Mouse (Mus musculus) adrenal gland, postnatal 14 days (tissue): ENCODE measurements around the gene Pcgf3. TPM values are rescaled to one million over a fixed set of nuclear protein-coding genes. Genes with fewer than 3 reads are reported as not detected.

Source experiments
- DNase-seq: peaks from one replicate; pipeline ENCODE4 v3.0.0; 2021; ENCODE audit warnings: mixed read lengths
- total RNA-seq: library from RNA; stranded (reverse); gene quantifications from 2 replicates; pipeline ENCODE4 v1.2.3, GENCODE M21; 2021

Pcgf3 gene
- total RNA-seq, 1 experiment from 2014 or later: 42.5 TPM

DNA sequence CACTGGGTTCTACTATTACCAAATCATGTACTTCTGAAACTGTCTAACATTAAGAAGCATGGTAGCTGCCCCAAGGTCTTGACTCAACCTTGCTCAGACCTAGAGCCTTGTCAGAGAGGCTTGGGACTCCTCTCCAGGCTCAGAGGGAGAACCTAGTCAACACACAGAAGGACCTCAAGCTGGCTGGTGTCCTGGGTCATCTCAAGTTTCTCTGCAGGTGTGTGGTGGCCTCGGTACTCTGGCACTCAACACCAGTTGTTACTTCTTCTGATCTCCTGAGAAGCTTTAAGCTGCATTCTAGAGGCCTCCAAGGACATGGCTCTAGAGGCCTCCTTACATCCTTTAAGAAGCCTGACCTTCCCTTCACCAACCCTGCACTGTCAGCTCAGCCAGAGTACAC is 93.0 kb downstream of the Pcgf3 start:
- no peak for DNase-seq

Other genes starting within 250 kb of the Pcgf3 start
- 29.9 and 33.0 TPM in 2 replicates for gene Dr1, start 192.3 kb upstream of the Pcgf3 start, total RNA-seq
- 8.7 and 9.7 TPM in 2 replicates for gene Pigg, start 148.6 kb upstream of the Pcgf3 start, total RNA-seq
- 0.19 and 0.37 TPM in 2 replicates for gene Gm42517, start 93.3 kb upstream of the Pcgf3 start, total RNA-seq
- not detected in 2 replicates for gene Pde6b, start 72.8 kb upstream of the Pcgf3 start, total RNA-seq
- 964 and 993 TPM in 2 replicates for gene Atp5k, start 26.8 kb upstream of the Pcgf3 start, total RNA-seq
- gene Mfsd7a, start 12.3 kb upstream of the Pcgf3 start, total RNA-seq: 0.89 and 1.4 TPM in 2 replicates
- gene Cplx1, start 88.8 kb downstream of the Pcgf3 start, total RNA-seq: 3.9 and 8.3 TPM in 2 replicates
- 73.1 and 74.9 TPM in 2 replicates for gene Gak, start 168.5 kb downstream of the Pcgf3 start, total RNA-seq
- 19.5 and 22.3 TPM in 2 replicates for gene Tmem175, start 168.5 kb downstream of the Pcgf3 start, total RNA-seq
- 12.6 and 13.7 TPM in 2 replicates for gene Idua, start 199.1 kb downstream of the Pcgf3 start, total RNA-seq
- gene Dgkq, start 208.4 kb downstream of the Pcgf3 start, total RNA-seq: 15.2 and 24.1 TPM in 2 replicates
- gene Slc26a1, start 214.3 kb downstream of the Pcgf3 start, total RNA-seq: 0.98 and 16.7 TPM in 2 replicates
- 39.0 and 44.7 TPM in 2 replicates for gene Fgfrl1, start 231.2 kb downstream of the Pcgf3 start, total RNA-seq